Mouse (Mus musculus) heart, embryonic 12.5 days (tissue): ENCODE data around the gene Zbp1. TPM values are rescaled to one million over a fixed set of nuclear protein-coding genes. Genes with fewer than 3 reads are reported as not detected.

ENCODE experiments used
- ATAC-seq: fragments of 200-750 bp; cut with Nextera tagmentation; 2 replicates; pipeline ENCODE4 v1.8.0; 2017; ENCODE audit warnings: moderate TSS enrichment, moderate library complexity; ENCODE audit not compliant: insufficient number of reproducible peaks, low FRiP score
- H3K27ac ChIP-seq: fragments of 300-500 bp; sonication (generic); 2 replicates; pipeline ENCODE4 v1.5.1; 2016; ENCODE audit warnings: mild to moderate bottlenecking, moderate library complexity; ENCODE audit not compliant: poor library complexity, severe bottlenecking
- H3K27me3 ChIP-seq: fragments of 300-500 bp; sonication (generic); replicated peaks from 2 replicates; pipeline ENCODE4 v1.6.1; 2016; ENCODE audit warnings: mild to moderate bottlenecking, moderate library complexity
- H3K36me3 ChIP-seq: fragments of 300-500 bp; sonication (generic); 2 replicates; pipeline ENCODE4 v1.6.1; 2016; ENCODE audit warnings: mild to moderate bottlenecking, moderate library complexity
- H3K4me1 ChIP-seq: fragments of 300-500 bp; sonication (generic); replicated peaks from 2 replicates; pipeline ENCODE4 v1.6.1; 2016; ENCODE audit warnings: mild to moderate bottlenecking
- H3K4me2 ChIP-seq: fragments of 300-500 bp; sonication (generic); 2 replicates; pipeline ENCODE4 v1.6.1; 2016; ENCODE audit warnings: mild to moderate bottlenecking, moderate library complexity
- H3K4me3 ChIP-seq: fragments of 300-500 bp; sonication (generic); 2 replicates; pipeline ENCODE4 v1.5.1; 2016; ENCODE audit warnings: mild to moderate bottlenecking
- H3K9ac ChIP-seq: fragments of 300-500 bp; sonication (generic); 2 replicates; pipeline ENCODE4 v1.6.1; 2016; ENCODE audit warnings: mild to moderate bottlenecking, moderate library complexity
- H3K9me3 ChIP-seq: fragments of 300-500 bp; sonication (generic); replicated peaks from 2 replicates; pipeline ENCODE4 v1.6.1; 2016; ENCODE audit warnings: mild to moderate bottlenecking, moderate library complexity
- whole genome bisulfite sequencing: fragments of 180-500 bp; shearing (Covaris S2); methylation state at CpG from one replicate; pipeline ENCODE4 v1.1.7; 2016; 5-methylcytosine and 5-hydroxymethylcytosine counted together
- polyA plus RNA-seq: library from polyadenylated mRNA; unstranded; fragments of >200 nt; fragmentation: Nextera tagmentation; extraction: Ambion mirVana; gene quantifications from 2 replicates; pipeline ENCODE4 v1.2.1, GENCODE M21; 2016

Gene Zbp1
- polyA plus RNA-seq, 1 experiment from 2014 or later: not detected

GRCm38 (mm10) chr2:173226792-173227191 is 8.1 kb upstream of the Zbp1 start:
- WGBS: 91% methylated on average over 8 of the region's 8 CpGs
- Histone ChIP-seq H3K4me3 (no peak overlapping the region), H3K4me2 (no peak overlapping the region), H3K27ac (no peak overlapping the region), H3K36me3 (peaks cover 46% of the 10 kb centered on the region), H3K9me3 (no peaks in the 10 kb centered on the region), H3K27me3 (no peaks in the 10 kb centered on the region), H3K9ac (no peak overlapping the region), H3K4me1 (peaks cover 14% of the 10 kb centered on the region)
- no peak for ATAC-seq

DNA sequence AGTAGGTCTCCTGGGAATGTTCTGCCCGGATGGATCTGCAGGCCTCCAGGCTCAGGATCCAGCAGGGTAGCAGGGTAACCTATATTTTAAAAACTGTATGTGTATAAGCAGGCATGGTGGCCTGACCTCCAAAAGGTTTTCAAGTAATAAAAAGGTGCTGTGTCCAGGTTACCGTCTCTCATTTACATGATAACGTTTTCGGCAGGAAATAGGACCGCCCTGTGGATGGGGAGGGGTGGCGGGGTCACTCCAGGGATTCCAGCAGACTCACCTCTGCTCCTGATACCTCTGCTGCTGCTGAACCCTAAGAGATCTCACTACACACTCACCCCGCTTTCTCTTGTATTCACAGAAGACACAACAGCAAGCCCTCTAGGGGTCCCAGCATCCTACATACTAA is 7.2 kb upstream of the Zbp1 start:
- H3K27ac ChIP-seq: no peak overlapping the region
- H3K4me1 ChIP-seq: peaks cover 14% of the 10 kb centered on the region
- peaks cover under 1% of the 10 kb centered on the region; the same call in 1 of the 2 replicates for H3K9me3 ChIP-seq
- no peak for ATAC-seq
- peaks cover 37% of the 10 kb centered on the region for H3K36me3 ChIP-seq
- H3K4me2 ChIP-seq: no peak overlapping the region
- no peaks in the 10 kb centered on the region for H3K27me3 ChIP-seq
- H3K9ac ChIP-seq: no peak overlapping the region
- 73% methylated on average over 7 of the region's 7 CpGs for WGBS
- no peak overlapping the region for H3K4me3 ChIP-seq

GRCm38 (mm10) chr2:173224832-173225231 is 6.1 kb upstream of the Zbp1 start:
- peaks cover 28% of the 10 kb centered on the region for H3K36me3 ChIP-seq
- H3K9me3 ChIP-seq: peaks cover 4% of the 10 kb centered on the region; the same call in 1 of the 2 replicates
- H3K27ac ChIP-seq: no peak overlapping the region
- H3K4me2 ChIP-seq: no peak overlapping the region
- H3K4me1 ChIP-seq: peaks cover 7% of the 10 kb centered on the region
- no peak for ATAC-seq
- WGBS: 62% methylated on average over 7 of the region's 7 CpGs
- no peak overlapping the region for H3K9ac ChIP-seq
- no peaks in the 10 kb centered on the region for H3K27me3 ChIP-seq
- H3K4me3 ChIP-seq: no peak overlapping the region

GRCm38 (mm10) chr2:173224097-173224496 is 5.4 kb upstream of the Zbp1 start:
- WGBS: 59% methylated on average over 3 of the region's 3 CpGs
- Histone ChIP-seq H3K9me3 (peaks cover 4% of the 10 kb centered on the region; the same call in 1 of the 2 replicates), H3K9ac (no peak overlapping the region), H3K4me1 (0 out of 2 replicates have a peak, but pooled peaks cover under 1% of the 10 kb centered on the region), H3K36me3 (peaks cover 28% of the 10 kb centered on the region), H3K27ac (no peak overlapping the region), H3K4me3 (no peak overlapping the region), H3K27me3 (no peaks in the 10 kb centered on the region), H3K4me2 (no peak overlapping the region)
- no peak for ATAC-seq

- Histone ChIP-seq H3K9ac (no peak overlapping the region), H3K27ac (no peak overlapping the region), H3K27me3 (no peaks in the 10 kb centered on the region), H3K4me2 (no peak overlapping the region), H3K4me3 (no peak overlapping the region), H3K9me3 (peaks cover 4% of the 10 kb centered on the region; the same call in 1 of the 2 replicates), H3K4me1 (no peaks in the 10 kb centered on the region), H3K36me3 (peaks cover 24% of the 10 kb centered on the region)
- 69% methylated on average over 3 of the region's 3 CpGs for WGBS
- no peak for ATAC-seq
These were observed 4.8 kb upstream of the Zbp1 start for GRCm38 (mm10) chr2:173223496-173223895.

DNA sequence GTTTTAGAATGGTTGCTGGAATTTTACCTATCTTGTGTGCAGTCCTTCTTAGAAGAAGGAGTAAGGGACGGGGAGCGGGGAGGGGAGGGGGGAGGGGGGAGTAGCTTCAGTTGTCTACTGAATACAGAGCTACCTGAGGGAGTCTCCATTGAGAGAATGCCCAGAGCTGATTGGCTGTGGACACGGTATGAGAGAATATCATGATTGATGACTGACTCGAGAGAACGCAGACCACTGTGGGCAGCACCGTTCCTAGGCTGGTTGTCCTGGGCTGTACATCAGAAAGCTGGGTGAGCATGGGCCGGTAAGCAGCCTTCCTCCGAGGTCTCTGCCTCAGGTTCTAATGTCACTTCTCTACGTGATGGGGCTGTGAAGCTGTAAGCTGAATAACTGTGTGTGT is 2.0 kb upstream of the Zbp1 start:
- Histone ChIP-seq H3K27ac (no peak overlapping the region), H3K4me3 (no peak overlapping the region), H3K27me3 (peaks cover 7% of the 10 kb centered on the region; the same call in 1 of the 2 replicates), H3K9me3 (peaks cover 4% of the 10 kb centered on the region; the same call in 1 of the 2 replicates), H3K36me3 (0 out of 2 replicates have a peak, but pooled peaks cover 3% of the 10 kb centered on the region), H3K4me1 (no peaks in the 10 kb centered on the region), H3K4me2 (no peak overlapping the region), H3K9ac (no peak overlapping the region)
- WGBS: 90% methylated on average over 9 of the region's 9 CpGs
- ATAC-seq: no peak

DNA sequence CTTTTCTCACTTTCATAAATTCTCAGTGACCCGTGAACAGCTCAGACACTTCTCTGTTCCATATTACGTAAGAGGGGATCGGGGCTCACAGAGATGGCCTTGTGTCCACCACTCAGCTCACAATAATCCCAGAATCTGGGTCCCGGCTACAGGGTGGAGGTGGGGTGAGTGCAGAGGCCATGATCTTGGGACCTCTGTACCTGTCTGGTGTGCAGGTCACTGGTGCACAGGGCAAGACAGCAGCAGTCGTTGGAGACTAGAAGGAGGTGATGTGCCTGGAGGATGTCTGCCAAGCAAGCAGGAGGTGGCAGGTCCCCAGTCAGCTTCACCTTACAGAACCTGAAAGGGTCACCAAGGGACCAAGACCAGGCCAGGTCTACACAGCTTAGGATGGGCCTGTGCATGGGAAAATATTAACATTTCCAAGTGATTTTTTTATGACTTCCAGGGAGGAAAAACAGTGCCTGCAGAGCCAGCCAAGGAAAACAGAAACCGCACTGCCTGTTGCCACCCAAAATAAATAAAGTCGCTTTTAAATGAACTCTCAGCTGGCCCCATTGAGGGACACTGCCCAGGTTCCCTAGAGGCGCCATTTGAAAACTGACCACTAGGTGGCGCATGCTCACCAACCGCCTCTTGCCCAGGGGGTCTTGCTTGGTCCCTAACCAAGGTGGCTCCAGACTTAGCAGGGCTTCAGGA is 682 bp upstream of the Zbp1 start:
- H3K27me3 ChIP-seq: peaks cover 7% of the 10 kb centered on the region; the same call in 1 of the 2 replicates
- H3K4me3 ChIP-seq: no peak overlapping the region
- peak; percentile 43 for ATAC-seq
- H3K9me3 ChIP-seq: peaks cover 4% of the 10 kb centered on the region; the same call in 1 of the 2 replicates
- H3K36me3 ChIP-seq: no peaks in the 10 kb centered on the region
- no peak overlapping the region for H3K9ac ChIP-seq
- no peaks in the 10 kb centered on the region for H3K4me1 ChIP-seq
- 41% methylated on average over 10 of the region's 10 CpGs for WGBS
- no peak overlapping the region for H3K27ac ChIP-seq
- H3K4me2 ChIP-seq: no peak overlapping the region

- Histone ChIP-seq H3K9me3 (peaks cover 4% of the 10 kb centered on the region; the same call in 1 of the 2 replicates), H3K27me3 (peaks cover 7% of the 10 kb centered on the region; the same call in 1 of the 2 replicates), H3K4me1 (no peaks in the 10 kb centered on the region), H3K9ac (no peak overlapping the region), H3K4me3 (no peak overlapping the region), H3K36me3 (no peaks in the 10 kb centered on the region), H3K27ac (no peak overlapping the region), H3K4me2 (no peak overlapping the region)
- 82% methylated on average over 5 of the region's 5 CpGs for WGBS
- ATAC-seq: no peak
These were observed 912 bp downstream of the Zbp1 start for GRCm38 (mm10) chr2:173217763-173218258.

- H3K4me3 ChIP-seq: no peak overlapping the region
- H3K9me3 ChIP-seq: peaks cover 4% of the 10 kb centered on the region; the same call in 1 of the 2 replicates
- no peaks in the 10 kb centered on the region for H3K36me3 ChIP-seq
- H3K27ac ChIP-seq: no peak overlapping the region
- H3K27me3 ChIP-seq: peaks cover 9% of the 10 kb centered on the region
- no peak overlapping the region for H3K4me2 ChIP-seq
- no peak overlapping the region for H3K9ac ChIP-seq
- H3K4me1 ChIP-seq: no peaks in the 10 kb centered on the region
- ATAC-seq: no peak
- WGBS: 49% methylated on average over 3 of the region's 3 CpGs
These were observed 1.5 kb downstream of the Zbp1 start for GRCm38 (mm10) chr2:173217246-173217645.

GRCm38 (mm10) chr2:173216840-173217239 is 1.9 kb downstream of the Zbp1 start:
- H3K4me1 ChIP-seq: no peaks in the 10 kb centered on the region
- no peak overlapping the region for H3K9ac ChIP-seq
- H3K27ac ChIP-seq: no peak overlapping the region
- H3K36me3 ChIP-seq: no peaks in the 10 kb centered on the region
- 84% methylated on average over 7 of the region's 7 CpGs for WGBS
- peaks cover 13% of the 10 kb centered on the region for H3K27me3 ChIP-seq
- H3K9me3 ChIP-seq: peaks cover 4% of the 10 kb centered on the region; the same call in 1 of the 2 replicates
- no peak overlapping the region for H3K4me2 ChIP-seq
- H3K4me3 ChIP-seq: no peak overlapping the region
- ATAC-seq: no peak

GRCm38 (mm10) chr2:173212227-173212626 is 6.5 kb downstream of the Zbp1 start:
- Histone ChIP-seq H3K4me2 (no peak overlapping the region), H3K9ac (no peak overlapping the region), H3K9me3 (no peaks in the 10 kb centered on the region; the same call in 1 of the 2 replicates), H3K4me1 (no peaks in the 10 kb centered on the region), H3K4me3 (no peak overlapping the region), H3K27me3 (peaks cover 8% of the 10 kb centered on the region), H3K36me3 (no peaks in the 10 kb centered on the region), H3K27ac (no peak overlapping the region)
- ATAC-seq: no peak
- WGBS: 80% methylated on average over 4 of the region's 4 CpGs
